Mouse (Mus musculus) stomach, postnatal 0 days (tissue): ENCODE results near the gene Arhgap10. TPM values are rescaled to one million over a fixed set of nuclear protein-coding genes. Genes with fewer than 3 reads are reported as not detected.
A peak's percentile ranks its signal among the peaks of the same experiment; 100 is the strongest.

ENCODE experiments used
- ATAC-seq: fragments of 200-750 bp; cut with Nextera tagmentation; 2 replicates; pipeline ENCODE4 v1.8.0; 2017; ENCODE audit not compliant: low FRiP score, low TSS enrichment
- DNase-seq: peaks from one replicate; pipeline ENCODE4 v3.0.0-alpha.2; 2016; ENCODE audit warnings: low spot score
- H3K27ac ChIP-seq: fragments of 300-500 bp; sonication (generic); replicated peaks from 2 replicates; pipeline ENCODE4 v1.5.1; 2014; ENCODE audit warnings: mild to moderate bottlenecking, control low read depth
- H3K27me3 ChIP-seq: fragments of 300-500 bp; sonication (generic); 2 replicates; pipeline ENCODE4 v1.6.1; 2014; ENCODE audit warnings: low read length; ENCODE audit not compliant: control insufficient read depth, insufficient read depth
- H3K36me3 ChIP-seq: fragments of 300-500 bp; sonication (generic); 2 replicates; pipeline ENCODE4 v1.6.1; 2014; ENCODE audit warnings: low read length, mixed read lengths; ENCODE audit not compliant: control insufficient read depth, insufficient read depth
- H3K4me1 ChIP-seq: fragments of 300-500 bp; sonication (generic); replicated peaks from 2 replicates; pipeline ENCODE4 v1.6.1; 2014; ENCODE audit warnings: antibody characterized with exemption; ENCODE audit not compliant: control insufficient read depth, insufficient read depth
- H3K4me2 ChIP-seq: fragments of 300-500 bp; sonication (generic); replicated peaks from 2 replicates; pipeline ENCODE4 v1.6.1; 2014; ENCODE audit warnings: low read depth, mild to moderate bottlenecking, control low read depth, moderate library complexity
- H3K4me3 ChIP-seq: fragments of 300-500 bp; sonication (generic); 2 replicates; pipeline ENCODE4 v1.5.1; 2014; ENCODE audit warnings: low read depth, low read length, control low read depth
- H3K9ac ChIP-seq: fragments of 300-500 bp; sonication (generic); 2 replicates; pipeline ENCODE4 v1.6.1; 2014; ENCODE audit warnings: mild to moderate bottlenecking, low read length, control low read depth, mixed read lengths
- H3K9me3 ChIP-seq: fragments of 300-500 bp; sonication (generic); 2 replicates; pipeline ENCODE4 v1.6.1; 2016; ENCODE audit warnings: low read length; ENCODE audit not compliant: control insufficient read depth
- CTCF ChIP-seq: IDR thresholded peaks from 2 replicates; pipeline ENCODE4 v1.5.1; 2016; ENCODE audit warnings: antibody characterized with exemption, low read depth, mild to moderate bottlenecking, moderate library complexity
- EP300 ChIP-seq: optimal IDR thresholded peaks from 2 replicates; pipeline ENCODE3; 2016; ENCODE audit warnings: antibody characterized with exemption
- WGBS: fragments of 180-500 bp; shearing (Covaris S2); extraction: QIAGEN DNeasy Blood & Tissue Kit; methylation state at CpG from one replicate; pipeline ENCODE4 v1.1.7; 2014; 5-methylcytosine and 5-hydroxymethylcytosine counted together
- polyA plus RNA-seq: library from polyadenylated mRNA; unstranded; fragments of >200 nt; fragmentation: Nextera tagmentation; extraction: Ambion mirVana; gene quantifications from 2 replicates; pipeline ENCODE4 v1.2.1, GENCODE M21; 2015

The Arhgap10 gene
- polyA plus RNA-seq, 1 experiment from 2014 or later, result 18.8 TPM

GRCm38 (mm10) chr8:77492356-77493058 is 25.2 kb downstream of the Arhgap10 start:
- peak overlapping the region; percentile 78; the same call in 1 of the 2 replicates for H3K27ac ChIP-seq
- peak; percentile 63 for DNase-seq

GRCm38 (mm10) chr8:77491231-77491923 is 26.4 kb downstream of the Arhgap10 start:
- no peak overlapping the region for H3K4me2 ChIP-seq
- H3K27me3 ChIP-seq, result no peaks in the 10 kb centered on the region
- no peaks in the 10 kb centered on the region for H3K9me3 ChIP-seq
- H3K4me1 ChIP-seq, result peaks cover 22% of the 10 kb centered on the region
- 87% methylated on average over 10 of the region's 10 CpGs for WGBS
- DNase-seq (no peak), ATAC-seq (peak; percentile 33; the same call in 1 of the 2 replicates)
- no peak for TF ChIP-seq EP300
- TF ChIP-seq CTCF, result no peak
- peak overlapping the region; percentile 58 for H3K27ac ChIP-seq
- H3K36me3 ChIP-seq, result no peaks in the 10 kb centered on the region
- no peak overlapping the region for H3K4me3 ChIP-seq
- no peak overlapping the region for H3K9ac ChIP-seq

More at GRCm38 (mm10) chr8:77492356-77493058, 25.2 kb downstream of the Arhgap10 start:
- no peak overlapping the region for H3K4me2 ChIP-seq
- TF ChIP-seq CTCF (no peak), EP300 (no peak)
- ATAC-seq, result peak; percentile 40; the same call in 1 of the 2 replicates
- no peak overlapping the region for H3K4me3 ChIP-seq
- H3K36me3 ChIP-seq, result no peaks in the 10 kb centered on the region
- H3K27me3 ChIP-seq, result no peaks in the 10 kb centered on the region
- no peaks in the 10 kb centered on the region for H3K9me3 ChIP-seq
- WGBS, result 32% methylated on average over 5 of the region's 5 CpGs
- H3K4me1 ChIP-seq, result peaks cover 19% of the 10 kb centered on the region
- H3K9ac ChIP-seq, result no peak overlapping the region

DNA sequence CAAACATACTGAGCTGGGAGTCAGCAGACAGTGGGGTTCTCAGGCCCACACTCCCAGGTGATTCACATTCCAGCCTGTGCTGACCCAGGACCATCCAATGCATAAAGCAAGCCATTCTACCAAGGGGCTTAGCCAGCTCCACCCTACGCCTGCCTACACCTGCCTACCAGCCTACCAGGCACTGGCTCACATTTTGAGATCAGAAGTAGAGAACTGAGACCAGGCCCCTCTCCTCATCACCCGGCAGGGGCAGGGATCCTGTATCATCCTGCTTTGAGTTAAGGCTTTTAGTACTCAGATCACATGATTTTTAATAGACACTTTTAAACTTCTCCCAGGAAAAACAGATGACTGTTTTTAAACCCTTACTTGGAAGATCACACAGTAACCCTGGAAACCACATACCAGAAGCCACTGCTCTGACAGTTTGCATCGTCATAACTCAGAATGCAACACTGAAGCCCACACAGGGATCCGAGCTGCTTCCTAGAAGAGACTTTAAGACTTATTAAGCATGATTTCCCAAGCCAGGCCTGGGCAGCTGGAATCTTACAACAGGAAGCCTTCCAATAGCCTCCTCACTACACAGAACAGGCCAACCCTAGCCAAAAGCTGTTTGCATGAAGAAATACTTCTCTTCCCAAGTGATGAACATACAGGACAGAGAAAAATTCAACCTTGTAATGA is 27.5 kb downstream of the Arhgap10 start:
- no peak for TF ChIP-seq CTCF
- peak; percentile 79 for TF ChIP-seq EP300
- peak; percentile 84 for ATAC-seq
- peak; percentile 32 for DNase-seq
- Histone ChIP-seq H3K4me1 (peaks cover 22% of the 10 kb centered on the region), H3K27ac (peak overlapping the region; percentile 86), H3K27me3 (no peaks in the 10 kb centered on the region), H3K36me3 (no peaks in the 10 kb centered on the region), H3K9me3 (no peaks in the 10 kb centered on the region), H3K4me3 (no peak overlapping the region), H3K9ac (no peak overlapping the region), H3K4me2 (no peak overlapping the region)
- 24% methylated on average over 4 of the region's 4 CpGs for WGBS

DNA sequence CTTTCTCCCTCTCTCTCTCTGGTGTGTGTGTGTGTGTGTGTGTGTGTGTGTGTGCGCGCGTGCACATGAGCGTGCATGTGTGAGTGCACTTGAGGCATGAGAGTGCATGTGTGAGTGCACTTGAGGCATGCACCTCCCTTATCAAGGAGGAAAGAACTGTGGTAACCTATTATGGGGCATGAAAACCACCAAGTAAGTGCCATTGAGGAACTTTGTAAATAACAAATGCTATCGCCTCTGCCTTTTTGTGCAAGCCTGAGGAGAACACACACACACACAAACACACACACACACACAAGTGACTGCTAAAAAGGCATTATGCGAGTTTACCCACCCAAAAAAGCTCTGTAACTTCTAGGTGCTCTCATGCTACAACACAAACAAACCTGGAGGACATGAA is 28.5 kb downstream of the Arhgap10 start:
- DNase-seq, result no peak
- WGBS, result 94% methylated on average over 6 of the region's 6 CpGs
- peaks cover 22% of the 10 kb centered on the region for H3K4me1 ChIP-seq

DNA sequence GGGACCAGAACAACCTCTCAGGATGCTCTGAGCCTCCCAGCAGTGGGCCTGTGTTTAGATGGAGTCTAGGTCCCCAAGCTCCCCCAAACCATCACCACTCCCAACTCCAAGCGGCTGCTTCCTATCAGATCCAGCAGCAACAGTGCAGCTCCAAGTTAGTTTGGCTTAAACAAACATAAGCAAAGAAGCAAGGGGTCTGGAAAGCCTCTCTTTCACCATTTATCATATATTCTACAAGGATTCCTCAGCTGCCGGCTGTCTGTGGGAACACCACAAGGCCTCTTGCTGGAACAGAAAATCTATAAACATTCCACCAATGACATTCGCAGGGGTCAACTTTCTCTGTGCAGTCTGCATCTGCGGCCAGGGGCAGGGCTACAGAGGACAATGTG is 29.5 kb downstream of the Arhgap10 start:
- TF ChIP-seq EP300 (no peak), CTCF (no peak)
- peak overlapping the region; percentile 23; the same call in 1 of the 2 replicates for H3K9ac ChIP-seq
- no peak for DNase-seq
- H3K4me1 ChIP-seq, result peaks cover 22% of the 10 kb centered on the region
- H3K27me3 ChIP-seq, result no peaks in the 10 kb centered on the region
- no peaks in the 10 kb centered on the region for H3K36me3 ChIP-seq
- no peaks in the 10 kb centered on the region for H3K9me3 ChIP-seq
- no peak; the same call in 1 of the 2 replicates for ATAC-seq
- H3K4me2 ChIP-seq, result no peak overlapping the region; the same call in 1 of the 2 replicates
- H3K4me3 ChIP-seq, result no peak overlapping the region
- WGBS, result 21% methylated on average over 4 of the region's 4 CpGs
- H3K27ac ChIP-seq, result peak overlapping the region; percentile 88

More for the DNA sequence above, 28.5 kb downstream of the Arhgap10 start:
- Histone ChIP-seq H3K27ac (no peak overlapping the region), H3K9ac (no peak overlapping the region), H3K9me3 (no peaks in the 10 kb centered on the region), H3K27me3 (no peaks in the 10 kb centered on the region), H3K4me2 (no peak overlapping the region), H3K36me3 (no peaks in the 10 kb centered on the region), H3K4me3 (no peak overlapping the region)
- no peak for ATAC-seq
- no peak for TF ChIP-seq EP300
- TF ChIP-seq CTCF, result no peak
